Mouse (Mus musculus) Patski (cell line): ENCODE measurements around the gene Srcin1. TPM values are rescaled to one million over a fixed set of nuclear protein-coding genes. Genes with fewer than 3 reads are reported as not detected.

Experiments
- ATAC-seq: fragments of 100-300 bp; one replicate; pipeline ENCODE4 v1.8.0; 2021
- CTCF ChIA-PET: fragments of 350-600 bp; sonication (Branson Sonifier 250); formaldehyde crosslinking; loops from one replicate; lab custom pipeline; 2022; ENCODE audit warnings: inconsistent platforms; lab: Charles Lee
- POLR2A ChIA-PET: fragments of 350-600 bp; sonication (Branson Sonifier 250); formaldehyde crosslinking; loops from one replicate; lab custom pipeline; 2022; ENCODE audit warnings: antibody characterized with exemption, inconsistent platforms; lab: Charles Lee
- DNase-seq: peaks from one replicate; pipeline ENCODE4 v3.0.0-alpha.2; 2011; ENCODE audit warnings: low read depth, low spot score
- H3K27me3 ChIP-seq: fragments of 371-371 bp; one replicate; pipeline ENCODE4 v1.5.1; 2021
- CTCF ChIP-seq: fragments of 100-300 bp; IDR thresholded peaks from one replicate; pipeline ENCODE4 v1.5.1; 2021
- in situ Hi-C: fragments of 300-500 bp; cut with MboI; formaldehyde crosslinking; loops from 3 replicates; pipeline ENCODE4 v1.11.1; 2018; ENCODE audit warnings: low pct_unique_long_range_greater_than_20kb, mixed read lengths
- polyA plus RNA-seq: library from polyadenylated mRNA; unstranded; gene quantifications from one replicate; pipeline ENCODE4 v1.2.3, GENCODE M21; 2021

The Srcin1 gene
- polyA plus RNA-seq, 1 experiment from 2014 or later, result 1.8 TPM

DNA sequence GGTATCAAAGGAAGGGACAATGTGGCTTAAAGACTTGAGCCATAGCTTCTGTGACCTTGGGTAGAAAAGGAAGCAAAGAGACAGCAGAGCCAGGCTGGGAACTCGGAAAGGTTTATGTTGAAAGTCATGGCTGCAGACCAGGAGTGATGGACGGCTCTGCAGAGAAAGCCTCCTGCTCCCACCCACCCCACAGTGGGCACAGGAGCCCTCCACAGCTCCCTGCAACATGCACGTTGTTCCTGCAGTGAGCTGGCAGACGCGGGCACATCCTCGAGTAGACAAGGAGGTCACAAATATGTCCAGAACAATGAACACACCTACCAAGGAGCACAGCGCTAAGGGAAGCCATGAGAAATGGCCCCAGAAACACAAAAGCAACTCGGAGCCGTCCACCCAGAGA, 32.1 kb downstream of the Srcin1 start:
- ATAC-seq (no peak), DNase-seq (no peak)
- H3K27me3 ChIP-seq, result peaks cover 42% of the 10 kb centered on the region
- POLR2A ChIA-PET, result interaction anchor here (0.9 kb wide), 1 partner anchor 17 kb away, joined by 3 read pairs; no protein-coding TSS in a partner anchor
- in situ Hi-C loops, result no loop called here
- CTCF ChIA-PET, result interaction anchor here (1.5 to 1.6 kb wide), 2 partner anchors 12 to 32 kb away, joined by 4 to 10 read pairs; partner anchors contain the start of gene Srcin1
- TF ChIP-seq CTCF, result no peak

DNA sequence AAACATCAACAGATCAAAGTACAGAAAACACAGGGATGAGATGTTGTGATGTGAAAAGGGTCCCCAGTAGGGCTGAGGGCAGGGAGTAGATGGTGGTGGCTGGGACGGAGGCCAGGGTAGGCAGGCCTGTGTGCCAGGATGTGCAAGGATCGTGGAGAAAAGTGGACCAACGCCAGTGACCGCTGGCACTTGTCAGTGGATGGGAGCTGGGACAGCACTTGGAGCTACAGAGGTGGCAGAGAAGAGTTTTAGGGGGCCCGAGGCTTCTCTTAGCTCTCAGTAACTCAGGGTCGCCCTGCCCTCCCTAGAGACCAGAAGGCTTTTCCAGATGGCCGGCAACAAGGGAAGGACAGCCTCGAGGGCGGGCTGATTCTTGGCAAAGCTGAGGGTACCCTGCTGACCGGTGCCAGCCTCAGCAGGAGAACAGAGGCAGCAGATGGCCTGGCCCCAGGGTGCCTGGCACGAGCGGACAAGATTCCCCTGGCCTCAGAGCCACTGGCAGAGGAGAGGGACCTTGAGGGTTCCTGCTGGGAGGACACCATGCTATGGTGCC, 32.7 kb downstream of the Srcin1 start:
- POLR2A ChIA-PET, result interaction anchor here (0.9 kb wide), 1 partner anchor 18 kb away, joined by 3 read pairs; no protein-coding TSS in a partner anchor
- no peak for TF ChIP-seq CTCF
- peaks cover 41% of the 10 kb centered on the region for H3K27me3 ChIP-seq
- in situ Hi-C loops, result no loop called here
- CTCF ChIA-PET, result interaction anchor here (1.5 to 1.6 kb wide), 2 partner anchors 11 to 33 kb away, joined by 4 to 10 read pairs; partner anchors contain the start of gene Srcin1
- DNase-seq (no peak), ATAC-seq (no peak)

DNA sequence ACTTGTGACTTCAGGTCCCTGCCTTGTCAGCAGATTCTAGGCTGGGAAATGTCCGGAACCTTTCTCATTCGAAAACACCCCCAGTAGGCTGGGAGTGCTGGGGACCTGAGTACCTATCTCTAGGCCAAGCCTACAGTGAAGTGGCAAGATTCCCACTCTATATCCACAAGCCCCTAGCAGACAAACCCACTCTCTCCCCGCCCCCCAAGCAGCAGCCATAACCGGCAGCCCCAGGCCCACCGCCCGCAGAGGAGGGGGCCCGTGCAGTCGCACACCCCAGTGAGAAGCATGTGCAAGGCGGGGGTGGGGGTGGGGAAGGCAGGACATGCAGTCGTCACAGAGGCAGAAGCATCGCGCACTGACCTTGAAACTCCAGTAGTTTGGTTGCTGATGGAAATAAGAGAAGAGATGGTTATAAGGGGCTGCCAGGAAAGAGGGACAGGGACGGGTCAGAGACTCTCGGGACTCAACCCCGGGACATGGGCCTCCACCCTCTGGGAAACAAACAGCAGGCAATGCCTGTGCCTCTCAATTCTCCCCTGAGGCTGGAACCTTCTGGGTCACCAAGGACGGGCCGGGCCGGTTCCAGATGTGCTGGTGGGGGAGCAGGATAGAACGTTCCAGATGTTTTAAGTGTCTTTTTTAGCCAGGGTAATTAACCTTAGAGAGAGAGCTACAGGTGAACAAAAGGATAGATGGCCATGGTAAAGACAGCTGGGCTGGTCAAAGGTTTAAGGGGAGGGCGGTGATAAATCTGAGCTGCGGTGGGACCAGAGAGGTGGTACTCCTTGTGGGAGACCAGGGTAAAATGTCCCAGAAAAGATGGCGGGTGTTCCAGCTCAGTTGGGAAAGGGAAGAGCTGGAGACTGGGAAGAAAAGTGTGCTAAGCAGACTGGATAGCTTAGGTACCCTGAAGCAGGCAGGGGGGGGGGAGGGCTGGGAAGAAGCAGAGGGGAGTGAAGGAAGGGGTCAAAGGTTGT, 33.5 kb downstream of the Srcin1 start:
- in situ Hi-C loops, result no loop called here
- CTCF ChIA-PET, result interaction anchor here (1.5 to 1.6 kb wide), 2 partner anchors 10 to 33 kb away, joined by 4 to 10 read pairs; partner anchors contain the start of gene Srcin1
- TF ChIP-seq CTCF, result no peak
- peaks cover 36% of the 10 kb centered on the region for H3K27me3 ChIP-seq
- POLR2A ChIA-PET, result no interaction called here
- no peak for DNase-seq
- no peak for ATAC-seq

DNA sequence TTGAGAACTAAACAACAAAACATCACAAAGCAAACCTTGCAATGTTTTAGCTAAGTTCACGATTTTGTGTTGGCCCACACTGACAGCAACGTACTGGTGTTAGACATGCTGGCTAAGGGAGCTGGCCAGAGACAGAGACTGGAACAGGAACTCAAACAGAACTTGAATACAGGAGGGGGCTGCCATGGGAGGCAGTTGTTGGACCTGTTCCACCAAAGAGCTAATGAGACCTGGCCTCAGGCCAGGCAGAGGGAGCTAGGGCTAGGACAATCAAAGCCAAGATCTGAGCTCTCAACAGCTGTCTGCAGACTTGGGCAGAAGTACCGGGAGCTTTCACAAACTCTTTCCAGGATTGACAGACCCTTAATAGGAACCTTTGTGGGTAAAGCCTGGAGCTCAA, 35.4 kb downstream of the Srcin1 start:
- in situ Hi-C loops, result no loop called here
- ChIA-PET POLR2A (interaction anchor here (0.6 kb wide), 1 partner anchor 67 kb away, joined by 4 read pairs; no protein-coding TSS in a partner anchor), CTCF (interaction anchor here (0.9 to 1.9 kb wide), 4 partner anchors 8 to 51 kb away, joined by 3 to 8 read pairs (median 4); no protein-coding TSS in a partner anchor)
- H3K27me3 ChIP-seq, result peaks cover 38% of the 10 kb centered on the region
- ATAC-seq (no peak), DNase-seq (no peak)
- no peak for TF ChIP-seq CTCF

DNA sequence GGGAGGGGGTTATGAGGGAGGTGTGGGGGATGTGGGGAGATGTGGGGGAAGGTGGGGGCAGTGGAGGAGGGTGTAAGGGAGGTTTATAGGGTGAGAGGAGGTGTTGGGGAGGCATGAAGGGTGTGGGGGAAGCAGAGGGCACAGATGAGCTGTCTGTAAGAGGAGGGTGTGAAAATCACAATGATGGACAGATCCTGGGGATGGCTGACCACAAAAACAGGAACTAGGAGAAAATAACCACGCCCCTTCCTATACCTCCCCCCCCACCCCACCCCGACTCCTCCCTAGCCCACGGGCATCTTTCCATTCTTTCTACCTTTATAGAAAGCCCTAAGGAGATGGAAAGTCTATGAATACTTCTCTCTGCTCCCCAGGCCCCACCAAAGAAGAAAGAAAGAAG, 35.9 kb downstream of the Srcin1 start:
- DNase-seq, result no peak
- peaks cover 39% of the 10 kb centered on the region for H3K27me3 ChIP-seq
- ChIA-PET POLR2A (no interaction called here), CTCF (interaction anchor here (1.0 to 1.9 kb wide), 3 partner anchors 8 to 46 kb away, joined by 3 to 8 read pairs (median 3); no protein-coding TSS in a partner anchor)
- no peak for ATAC-seq
- in situ Hi-C loops, result no loop called here
- TF ChIP-seq CTCF, result no peak

DNA sequence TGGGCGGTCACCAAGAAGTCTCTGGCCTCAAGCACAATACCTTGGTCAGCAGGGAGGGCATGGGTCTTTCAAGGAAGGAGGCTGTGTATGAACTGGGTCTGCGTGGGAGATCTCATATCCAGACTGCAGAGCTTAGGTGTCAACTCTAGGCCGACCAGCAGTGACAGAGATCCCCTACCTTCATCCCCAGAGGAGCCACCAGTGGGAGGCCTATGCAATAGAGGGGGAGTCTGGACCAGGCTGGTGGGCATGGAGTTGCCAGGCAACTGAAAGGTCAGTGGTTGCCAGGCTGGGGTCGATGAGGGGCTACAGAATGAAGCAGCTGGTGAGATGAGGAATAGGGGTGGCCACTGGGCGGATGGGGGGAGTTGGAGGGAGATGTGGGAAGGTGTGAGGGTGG, 36.4 kb downstream of the Srcin1 start:
- H3K27me3 ChIP-seq, result peaks cover 37% of the 10 kb centered on the region
- TF ChIP-seq CTCF, result no peak
- POLR2A ChIA-PET, result no interaction called here

DNA sequence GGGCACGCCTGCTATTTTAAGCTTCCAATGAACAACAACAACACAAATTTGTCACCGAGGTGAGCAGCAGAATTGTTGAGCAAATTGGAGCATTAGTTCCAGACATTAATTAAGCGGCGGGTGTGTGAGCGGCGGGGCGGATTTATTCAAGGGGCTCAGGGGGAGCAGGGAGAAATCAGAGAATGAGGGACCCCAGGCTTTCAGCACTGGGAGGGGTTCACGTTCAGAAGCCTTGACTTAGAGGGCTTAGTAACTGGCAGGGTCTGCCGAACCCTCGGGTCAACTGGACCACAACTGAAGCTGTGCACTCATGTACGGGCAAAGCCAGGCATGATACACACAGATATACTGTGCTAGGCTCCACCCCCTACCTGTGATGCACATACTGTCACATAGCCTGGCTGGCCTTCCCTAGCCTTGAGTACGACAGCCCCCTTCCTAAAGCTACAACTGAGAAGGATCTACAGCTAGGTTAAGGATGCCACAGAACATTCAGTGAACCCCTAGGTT, 38.4 kb downstream of the Srcin1 start:
- POLR2A ChIA-PET, result interaction anchor here (0.9 kb wide), 1 partner anchor 129 kb away, joined by 3 read pairs; no protein-coding TSS in a partner anchor
- in situ Hi-C loops, result no loop called here
- no peak for TF ChIP-seq CTCF
- ATAC-seq, result no peak
- H3K27me3 ChIP-seq, result peaks cover 36% of the 10 kb centered on the region
- no peak for DNase-seq
- CTCF ChIA-PET, result interaction anchor here (0.7 to 1.3 kb wide), 3 partner anchors 20 to 84 kb away, joined by 3 read pairs; no protein-coding TSS in a partner anchor

More for the DNA sequence above, 36.4 kb downstream of the Srcin1 start:
- no peak for DNase-seq
- no peak for ATAC-seq
- CTCF ChIA-PET, result no interaction called here
- in situ Hi-C loops, result no loop called here

DNA sequence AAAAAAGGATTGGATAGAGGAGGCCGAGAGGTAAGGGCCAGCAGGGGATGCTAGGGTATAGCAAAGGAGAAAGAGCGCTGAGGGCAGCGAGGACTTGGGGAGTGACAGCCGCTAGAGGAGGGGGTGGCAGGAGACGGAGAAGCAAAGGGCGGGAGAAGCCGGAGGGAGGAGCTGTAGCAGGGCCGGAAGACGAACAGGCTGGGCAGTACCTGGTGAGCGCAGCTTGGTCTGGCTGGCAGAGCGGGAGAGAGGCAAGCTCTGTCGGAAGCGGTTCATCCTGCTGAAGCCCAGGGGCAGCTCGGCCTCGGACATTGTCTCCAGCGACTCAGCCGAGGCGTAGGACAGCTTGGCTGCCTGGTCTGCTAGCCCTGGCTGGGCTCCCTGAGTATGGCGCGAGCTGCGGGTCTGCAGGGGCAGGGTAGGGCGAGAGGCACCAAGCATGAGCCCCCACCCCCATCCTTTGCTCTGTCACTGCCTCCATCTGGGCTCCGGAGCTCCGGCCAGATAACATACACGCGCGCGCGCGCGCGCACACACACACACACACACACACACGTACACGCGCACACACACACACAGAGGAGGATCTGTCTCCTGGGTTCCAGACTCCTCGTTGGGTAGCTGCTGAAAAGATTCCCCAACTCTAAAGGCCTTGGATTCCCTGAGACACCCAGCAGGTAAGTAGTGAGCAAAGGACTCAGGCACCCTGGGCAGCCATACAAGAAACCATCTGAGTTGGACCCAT, 39.0 kb downstream of the Srcin1 start:
- no peak for ATAC-seq
- DNase-seq, result no peak
- ChIA-PET POLR2A (interaction anchor here (0.6 to 0.9 kb wide), 2 partner anchors 67 to 129 kb away, joined by 3 read pairs; no protein-coding TSS in a partner anchor), CTCF (interaction anchor here (0.7 to 1.0 kb wide), 3 partner anchors 20 to 82 kb away, joined by 3 read pairs; no protein-coding TSS in a partner anchor)
- TF ChIP-seq CTCF, result no peak
- in situ Hi-C loops, result no loop called here
- peaks cover 36% of the 10 kb centered on the region for H3K27me3 ChIP-seq

DNA sequence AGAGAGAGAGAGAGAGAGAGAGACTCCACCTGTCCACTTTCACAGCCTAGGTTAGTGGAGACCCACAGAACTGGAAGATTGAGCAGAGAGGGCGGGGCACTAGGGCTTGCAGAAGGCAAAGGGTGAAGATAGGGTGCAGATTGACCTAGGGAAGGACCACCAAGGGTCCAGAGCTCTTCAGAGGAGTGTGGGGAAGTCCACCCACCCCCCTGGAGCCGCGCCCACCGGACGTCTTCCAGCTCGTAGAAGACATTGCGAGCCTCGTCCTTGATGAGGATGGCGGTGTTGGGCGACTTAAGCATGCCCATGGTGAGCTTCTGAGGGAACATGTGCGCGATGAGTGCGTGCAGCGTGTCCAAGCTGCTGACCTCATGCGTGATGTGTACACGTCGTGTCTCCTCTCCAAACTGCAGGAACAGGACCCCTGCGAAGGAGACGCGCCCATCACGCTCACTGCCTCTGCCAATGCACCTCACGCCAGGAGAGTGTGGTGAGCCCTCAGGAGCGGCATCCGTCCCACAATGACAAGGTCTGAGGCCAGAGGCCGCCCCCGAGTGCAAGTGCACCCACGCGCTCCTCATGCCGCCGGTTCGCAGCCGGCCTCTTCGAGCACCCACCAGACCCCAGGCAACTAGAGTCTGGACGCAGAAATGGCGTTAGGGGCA, 39.8 kb downstream of the Srcin1 start:
- in situ Hi-C loops, result no loop called here
- DNase-seq (no peak), ATAC-seq (no peak)
- CTCF ChIA-PET, result interaction anchor here (0.9 to 1.0 kb wide), 2 partner anchors 21 to 83 kb away, joined by 3 read pairs; no protein-coding TSS in a partner anchor
- peaks cover 36% of the 10 kb centered on the region for H3K27me3 ChIP-seq
- TF ChIP-seq CTCF, result no peak
- POLR2A ChIA-PET, result no interaction called here
